Mouse (Mus musculus): ENCODE results near the gene Xrcc6. TPM values are rescaled to one million over a fixed set of nuclear protein-coding genes. Genes with fewer than 3 reads are reported as not detected.

Gene Xrcc6
- polyA plus RNA-seq, 1 experiment: 53.7 TPM

DNA sequence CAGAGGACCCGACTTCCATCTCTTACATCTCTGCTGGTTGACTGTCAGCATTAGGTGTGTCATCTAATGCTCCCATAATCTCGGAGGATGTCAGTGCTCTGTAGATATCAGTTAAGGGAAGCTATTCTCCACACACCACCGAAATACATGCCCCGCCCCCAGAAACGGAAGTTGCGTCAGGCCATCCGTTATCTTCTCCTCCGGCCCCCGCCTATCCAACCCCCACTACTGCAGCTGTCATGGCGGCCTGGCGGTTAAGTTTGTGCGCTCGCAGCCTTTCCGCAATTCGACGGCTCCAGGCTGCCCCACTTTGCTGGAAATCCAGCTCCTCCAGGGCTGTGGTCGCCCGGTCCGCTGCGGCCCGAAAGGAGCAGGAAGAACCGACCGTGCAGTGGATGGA lies 7.3 kb upstream of the Xrcc6 start, which contains the start of gene 1700029P11Rik:
TSS of gene 1700029P11Rik (plus strand) at position 220 of the 400 bp plus-strand sequence.
- H3K4me3 ChIP-seq (ENCODE audit: insufficient read depth, poor library complexity, severe bottlenecking): no peak within 1 kb of the TSS
- no peaks in the 10 kb centered on the region for H3K79me3 ChIP-seq (ENCODE audit: low read depth)
- no peaks in the 10 kb centered on the region for H3K36me3 ChIP-seq (ENCODE audit: control insufficient read depth, insufficient read depth)
- TF ChIP-seq CTCF (IDR thresholded peaks at IDR 0.05; ENCODE audit: control insufficient read depth, insufficient read depth, insufficient read length) (no peak), MYOG (IDR thresholded peaks at IDR 0.05; ENCODE audit: control insufficient read depth, extremely low read depth, insufficient read length) (no peak), FOSL1 (IDR thresholded peaks at IDR 0.05; ENCODE audit: insufficient read depth, low read length, poor library complexity, severe bottlenecking) (no peak), CEBPB (IDR thresholded peaks at IDR 0.05; ENCODE audit: low read depth) (no peak), MAX (IDR thresholded peaks at IDR 0.05) (no peak), USF1 (IDR thresholded peaks at IDR 0.05; ENCODE audit: low read depth) (no peak)
- H3K79me2 ChIP-seq (ENCODE audit: control insufficient read depth, insufficient read depth): no peaks in the 10 kb centered on the region
- no peak within 1 kb of the TSS for H3ac ChIP-seq (ENCODE audit: control insufficient read depth, insufficient read length, low read depth)
- no peaks in the 10 kb centered on the region for H3K27me3 ChIP-seq (ENCODE audit: control insufficient read depth, insufficient read depth, insufficient read length)

DNA sequence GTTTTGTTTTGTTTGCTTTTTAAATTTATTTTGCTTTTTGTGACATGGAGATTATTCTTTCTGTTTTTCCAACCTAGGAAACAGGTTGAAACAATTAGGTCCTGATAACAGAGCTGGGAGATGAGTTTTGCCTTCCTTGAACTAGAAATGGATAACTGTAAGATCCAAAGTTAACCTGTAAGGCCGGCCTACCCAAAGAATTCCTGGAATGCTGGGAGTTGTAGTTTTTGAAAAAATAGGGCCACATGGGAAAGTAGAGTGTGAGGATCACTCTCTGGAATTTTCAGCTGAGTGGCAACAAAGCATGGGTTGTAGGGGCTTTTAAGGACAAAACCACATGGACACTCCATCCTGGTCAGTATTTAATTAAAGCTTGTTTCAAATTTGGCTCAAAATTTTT lies 5.5 kb upstream of the Xrcc6 start:
- Histone ChIP-seq H3K36me3 (ENCODE audit: control insufficient read depth, insufficient read depth) (no peaks in the 10 kb centered on the region), H3K79me2 (ENCODE audit: control insufficient read depth, insufficient read depth) (no peaks in the 10 kb centered on the region), H3K4me3 (ENCODE audit: insufficient read depth, poor library complexity, severe bottlenecking) (no peak overlapping the region), H3K79me3 (ENCODE audit: low read depth) (no peaks in the 10 kb centered on the region), H3ac (ENCODE audit: control insufficient read depth, insufficient read length, low read depth) (no peak overlapping the region), H3K27me3 (ENCODE audit: control insufficient read depth, insufficient read depth, insufficient read length) (no peaks in the 10 kb centered on the region)
- no peak for TF ChIP-seq FOSL1 (IDR thresholded peaks at IDR 0.05; ENCODE audit: insufficient read depth, low read length, poor library complexity, severe bottlenecking)
- no peak for TF ChIP-seq MYOG (IDR thresholded peaks at IDR 0.05; ENCODE audit: control insufficient read depth, extremely low read depth, insufficient read length)
- no peak for TF ChIP-seq MYOD1 (IDR thresholded peaks at IDR 0.05; ENCODE audit: control insufficient read depth, insufficient read length, low read depth)
- no peak for TF ChIP-seq USF1 (IDR thresholded peaks at IDR 0.05; ENCODE audit: low read depth)
- TF ChIP-seq CTCF (IDR thresholded peaks at IDR 0.05; ENCODE audit: control insufficient read depth, insufficient read depth, insufficient read length): no peak
- no peak for TF ChIP-seq CEBPB (IDR thresholded peaks at IDR 0.05; ENCODE audit: low read depth)
- TF ChIP-seq MAX (IDR thresholded peaks at IDR 0.05): no peak

DNA sequence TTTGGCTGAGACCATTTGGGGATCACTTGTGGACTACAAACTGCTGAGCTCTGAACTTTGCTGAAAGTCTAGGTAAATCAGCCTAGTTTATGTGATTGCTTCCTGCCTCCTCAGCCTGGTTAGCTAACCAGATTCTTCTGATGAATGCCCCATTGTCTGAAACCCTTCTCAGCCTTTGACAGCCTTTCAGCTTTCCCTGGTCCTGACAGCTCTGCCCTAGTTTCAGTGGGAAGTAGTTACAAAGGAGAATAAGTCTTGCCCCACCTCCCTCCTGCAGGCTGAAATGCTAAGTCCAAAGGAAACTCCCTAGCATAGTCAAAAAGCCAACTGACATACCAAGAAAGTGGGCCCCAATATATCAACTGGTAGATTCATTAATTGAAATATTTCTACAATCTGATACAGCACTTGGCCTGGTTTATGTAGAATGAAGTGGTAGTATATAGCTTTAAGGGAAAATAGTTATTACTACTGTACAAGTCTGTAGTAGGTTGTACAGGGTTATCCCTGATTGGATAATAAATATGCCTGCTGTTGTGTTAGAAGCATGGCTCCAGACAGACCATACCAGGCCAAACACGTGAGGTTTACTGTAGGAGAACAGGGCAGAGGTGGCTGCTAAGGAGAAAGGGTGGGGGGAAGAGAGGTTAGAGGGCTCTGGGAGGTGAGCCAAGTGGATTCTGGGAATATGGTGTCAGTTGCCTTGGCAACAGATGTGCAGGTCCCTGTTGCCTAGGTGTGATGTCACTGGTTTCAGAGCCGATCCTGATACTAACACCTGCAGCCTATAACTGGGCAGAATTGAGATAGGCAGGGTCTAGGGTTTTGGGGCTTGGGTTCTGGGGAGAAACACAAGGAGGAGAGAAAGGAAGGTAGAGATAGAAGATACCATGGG lies 2.1 kb upstream of the Xrcc6 start:
- no peaks in the 10 kb centered on the region for H3K79me3 ChIP-seq (ENCODE audit: low read depth)
- no peaks in the 10 kb centered on the region for H3K36me3 ChIP-seq (ENCODE audit: control insufficient read depth, insufficient read depth)
- H3K4me3 ChIP-seq (ENCODE audit: insufficient read depth, poor library complexity, severe bottlenecking): no peak overlapping the region
- no peak overlapping the region for H3ac ChIP-seq (ENCODE audit: control insufficient read depth, insufficient read length, low read depth)
- no peaks in the 10 kb centered on the region for H3K27me3 ChIP-seq (ENCODE audit: control insufficient read depth, insufficient read depth, insufficient read length)
- H3K79me2 ChIP-seq (ENCODE audit: control insufficient read depth, insufficient read depth): no peaks in the 10 kb centered on the region
- no peak for TF ChIP-seq MYOG (IDR thresholded peaks at IDR 0.05; ENCODE audit: control insufficient read depth, extremely low read depth, insufficient read length)
- TF ChIP-seq CTCF (IDR thresholded peaks at IDR 0.05; ENCODE audit: control insufficient read depth, insufficient read depth, insufficient read length): no peak
- TF ChIP-seq USF1 (IDR thresholded peaks at IDR 0.05; ENCODE audit: low read depth): no peak
- no peak for TF ChIP-seq MYOD1 (IDR thresholded peaks at IDR 0.05; ENCODE audit: control insufficient read depth, insufficient read length, low read depth)
- no peak for TF ChIP-seq MAX (IDR thresholded peaks at IDR 0.05)
- TF ChIP-seq FOSL1 (IDR thresholded peaks at IDR 0.05; ENCODE audit: insufficient read depth, low read length, poor library complexity, severe bottlenecking): no peak
- TF ChIP-seq CEBPB (IDR thresholded peaks at IDR 0.05; ENCODE audit: low read depth): no peak

DNA sequence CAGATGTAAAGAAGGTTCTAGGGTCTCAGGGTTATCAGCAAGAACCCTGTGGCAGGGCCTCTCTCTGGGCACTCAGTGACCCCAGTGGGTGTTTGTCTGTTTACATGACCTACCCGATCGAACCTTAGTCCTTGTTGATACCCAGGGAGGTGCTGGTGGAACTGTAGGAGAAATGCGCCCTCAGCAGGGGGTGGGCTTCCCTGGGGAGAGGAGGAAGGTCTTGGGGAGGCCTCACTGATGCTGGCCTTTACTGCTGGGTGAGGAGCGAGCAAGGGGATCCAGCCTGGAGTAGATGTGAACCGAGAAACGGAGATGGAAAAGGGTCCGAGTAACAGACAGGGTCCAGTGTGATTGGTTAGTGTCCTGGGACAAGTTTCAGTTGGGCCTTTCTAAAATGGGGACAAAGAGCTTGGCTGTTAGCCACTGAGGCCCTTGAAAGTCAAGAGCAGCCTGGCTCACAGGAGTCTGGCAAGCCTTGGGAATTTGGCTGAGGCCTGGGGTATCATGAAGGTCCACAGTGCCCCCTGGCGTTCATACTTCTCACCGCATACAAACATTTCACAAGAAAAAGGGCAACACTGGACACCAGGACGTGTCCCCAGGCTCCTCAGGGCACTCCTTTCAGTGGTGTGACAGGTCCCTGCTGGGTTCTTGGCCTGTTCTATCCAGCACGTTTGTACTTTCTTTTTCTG lies 1.9 kb downstream of the Xrcc6 start:
- Histone ChIP-seq H3K79me2 (ENCODE audit: control insufficient read depth, insufficient read depth) (no peaks in the 10 kb centered on the region), H3K27me3 (ENCODE audit: control insufficient read depth, insufficient read depth, insufficient read length) (no peaks in the 10 kb centered on the region), H3K79me3 (ENCODE audit: low read depth) (no peaks in the 10 kb centered on the region), H3ac (ENCODE audit: control insufficient read depth, insufficient read length, low read depth) (no peak overlapping the region), H3K36me3 (ENCODE audit: control insufficient read depth, insufficient read depth) (peaks cover 19% of the 10 kb centered on the region), H3K4me3 (ENCODE audit: insufficient read depth, poor library complexity, severe bottlenecking) (no peak overlapping the region)
- TF ChIP-seq CEBPB (IDR thresholded peaks at IDR 0.05; ENCODE audit: low read depth) (peak; percentile 48), FOSL1 (IDR thresholded peaks at IDR 0.05; ENCODE audit: insufficient read depth, low read length, poor library complexity, severe bottlenecking) (no peak), USF1 (IDR thresholded peaks at IDR 0.05; ENCODE audit: low read depth) (no peak), CTCF (IDR thresholded peaks at IDR 0.05; ENCODE audit: control insufficient read depth, insufficient read depth, insufficient read length) (peak; percentile 77), MAX (IDR thresholded peaks at IDR 0.05) (peak; percentile 14), MYOD1 (IDR thresholded peaks at IDR 0.05; ENCODE audit: control insufficient read depth, insufficient read length, low read depth) (no peak), MYOG (IDR thresholded peaks at IDR 0.05; ENCODE audit: control insufficient read depth, extremely low read depth, insufficient read length) (no peak)

DNA sequence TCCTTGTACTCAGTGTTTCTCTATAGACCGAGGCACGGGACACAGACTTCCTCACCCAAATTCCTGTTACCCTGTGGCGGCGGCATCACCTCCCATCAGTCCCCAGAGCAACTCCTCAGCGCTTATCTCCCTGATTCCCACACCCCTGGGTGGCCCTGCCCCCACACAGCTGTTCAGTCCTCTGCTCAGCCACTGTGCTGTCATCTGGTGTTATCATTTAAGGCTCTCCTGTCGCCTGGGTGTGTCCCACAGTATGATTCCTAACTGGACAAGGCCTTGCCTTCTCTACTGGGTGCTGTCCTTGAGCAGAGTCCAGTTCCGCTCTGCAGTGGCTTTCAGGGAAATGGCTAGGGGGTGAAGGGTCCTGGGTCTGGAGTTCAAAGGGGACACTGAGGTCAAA lies 2.9 kb downstream of the Xrcc6 start:
- Histone ChIP-seq H3K79me2 (ENCODE audit: control insufficient read depth, insufficient read depth) (no peaks in the 10 kb centered on the region), H3K79me3 (ENCODE audit: low read depth) (no peaks in the 10 kb centered on the region), H3K4me3 (ENCODE audit: insufficient read depth, poor library complexity, severe bottlenecking) (no peak overlapping the region), H3K36me3 (ENCODE audit: control insufficient read depth, insufficient read depth) (peaks cover 29% of the 10 kb centered on the region), H3K27me3 (ENCODE audit: control insufficient read depth, insufficient read depth, insufficient read length) (no peaks in the 10 kb centered on the region), H3ac (ENCODE audit: control insufficient read depth, insufficient read length, low read depth) (no peak overlapping the region)
- TF ChIP-seq MYOG (IDR thresholded peaks at IDR 0.05; ENCODE audit: control insufficient read depth, extremely low read depth, insufficient read length) (no peak), CTCF (IDR thresholded peaks at IDR 0.05; ENCODE audit: control insufficient read depth, insufficient read depth, insufficient read length) (no peak), USF1 (IDR thresholded peaks at IDR 0.05; ENCODE audit: low read depth) (no peak), CEBPB (IDR thresholded peaks at IDR 0.05; ENCODE audit: low read depth) (no peak), MYOD1 (IDR thresholded peaks at IDR 0.05; ENCODE audit: control insufficient read depth, insufficient read length, low read depth) (peak; percentile 70)

Data from C2C12 (cell line).